Mouse (Mus musculus): ENCODE results near the gene Trim66. TPM values are rescaled to one million over a fixed set of nuclear protein-coding genes. Genes with fewer than 3 reads are reported as not detected.
A peak's percentile ranks its signal among the peaks of the same experiment; 100 is the strongest.

The Trim66 gene
- polyA plus RNA-seq, 2 experiments: 0.04 to 0.11 TPM

GRCm38 (mm10) chr7:109493319-109494316, 14.3 kb downstream of the Trim66 start:
- H3K9me3 ChIP-seq (ENCODE audit: control insufficient read depth, low read length): no peaks in the 10 kb centered on the region
- no peaks in the 10 kb centered on the region for H3K36me3 ChIP-seq (ENCODE audit: control insufficient read depth, insufficient read depth, low read length)
- H3K9ac ChIP-seq (ENCODE audit: low read depth, low read length, severe bottlenecking): peak overlapping the region; percentile 16; the same call in 1 of the 2 replicates
- TF ChIP-seq POLR2A (IDR thresholded peaks at IDR 0.05; ENCODE audit: borderline replicate concordance, extremely low read depth, insufficient read depth, insufficient read length): no peak
- WGBS: 9% methylated on average over 20 of the region's 21 CpGs
- ATAC-seq (ENCODE audit: low FRiP score, low read depth) (peak; percentile 50; the same call in 1 of the 2 replicates), DNase-seq (ENCODE audit: low spot score) (no peak)
- peak overlapping the region; percentile 34 for H3K4me2 ChIP-seq (replicated peaks; ENCODE audit: low read depth, low read length, severe bottlenecking)
- no peak overlapping the region for H3K27ac ChIP-seq (replicated peaks; ENCODE audit: low read depth, low read length)
- 0 out of 2 replicates have a peak, but pooled peaks cover 4% of the 10 kb centered on the region for H3K27me3 ChIP-seq (ENCODE audit: control insufficient read depth, insufficient read depth, low read length)
- no peak overlapping the region for H3K4me3 ChIP-seq (replicated peaks; ENCODE audit: low read length)
- no peaks in the 10 kb centered on the region for H3K4me1 ChIP-seq (ENCODE audit: control insufficient read depth, insufficient read depth, low read length)

GRCm38 (mm10) chr7:109492616-109493318, 15.2 kb downstream of the Trim66 start:
- H3K4me2 ChIP-seq (replicated peaks; ENCODE audit: low read depth, low read length, severe bottlenecking): no peak overlapping the region
- H3K9me3 ChIP-seq (ENCODE audit: control insufficient read depth, low read length): no peaks in the 10 kb centered on the region
- DNase-seq (ENCODE audit: low spot score) (no peak), ATAC-seq (ENCODE audit: low FRiP score, low read depth) (no peak)
- H3K4me1 ChIP-seq (ENCODE audit: control insufficient read depth, insufficient read depth, low read length): no peaks in the 10 kb centered on the region
- 0 out of 2 replicates have a peak, but pooled peaks cover 4% of the 10 kb centered on the region for H3K27me3 ChIP-seq (ENCODE audit: control insufficient read depth, insufficient read depth, low read length)
- H3K4me3 ChIP-seq (replicated peaks; ENCODE audit: low read length): no peak overlapping the region
- no peak for TF ChIP-seq POLR2A (IDR thresholded peaks at IDR 0.05; ENCODE audit: borderline replicate concordance, extremely low read depth, insufficient read depth, insufficient read length)
- WGBS: 55% methylated on average over 17 of the region's 18 CpGs
- no peak overlapping the region; the same call in 1 of the 2 replicates for H3K9ac ChIP-seq (ENCODE audit: low read depth, low read length, severe bottlenecking)
- no peaks in the 10 kb centered on the region for H3K36me3 ChIP-seq (ENCODE audit: control insufficient read depth, insufficient read depth, low read length)
- no peak overlapping the region for H3K27ac ChIP-seq (replicated peaks; ENCODE audit: low read depth, low read length)

- no peak for DNase-seq (ENCODE audit: low spot score)
- H3K27ac ChIP-seq (replicated peaks; ENCODE audit: low read depth, low read length): no peak overlapping the region
- H3K9ac ChIP-seq (ENCODE audit: low read depth, low read length, severe bottlenecking): no peak overlapping the region
- no peak overlapping the region for H3K4me3 ChIP-seq (replicated peaks; ENCODE audit: low read length)
- no peak overlapping the region for H3K4me2 ChIP-seq (replicated peaks; ENCODE audit: low read depth, low read length, severe bottlenecking)
- no peak for ATAC-seq (ENCODE audit: low FRiP score, low read depth)
- no peaks in the 10 kb centered on the region for H3K27me3 ChIP-seq (ENCODE audit: control insufficient read depth, insufficient read depth, low read length)
- H3K36me3 ChIP-seq (ENCODE audit: control insufficient read depth, insufficient read depth, low read length): no peaks in the 10 kb centered on the region
- H3K9me3 ChIP-seq (ENCODE audit: control insufficient read depth, low read length): no peaks in the 10 kb centered on the region
- no peak for TF ChIP-seq POLR2A (IDR thresholded peaks at IDR 0.05; ENCODE audit: borderline replicate concordance, extremely low read depth, insufficient read depth, insufficient read length)
- 74% methylated on average over 5 of the region's 5 CpGs for WGBS
- H3K4me1 ChIP-seq (ENCODE audit: control insufficient read depth, insufficient read depth, low read length): no peaks in the 10 kb centered on the region
Observed at GRCm38 (mm10) chr7:109484221-109484620, 23.7 kb downstream of the Trim66 start.

GRCm38 (mm10) chr7:109480765-109481197, 27.2 kb downstream of the Trim66 start:
- Histone ChIP-seq H3K36me3 (ENCODE audit: control insufficient read depth, insufficient read depth, low read length) (no peaks in the 10 kb centered on the region), H3K9ac (ENCODE audit: low read depth, low read length, severe bottlenecking) (no peak overlapping the region), H3K27ac (replicated peaks; ENCODE audit: low read depth, low read length) (no peak overlapping the region), H3K4me1 (ENCODE audit: control insufficient read depth, insufficient read depth, low read length) (no peaks in the 10 kb centered on the region), H3K27me3 (ENCODE audit: control insufficient read depth, insufficient read depth, low read length) (no peaks in the 10 kb centered on the region), H3K9me3 (ENCODE audit: control insufficient read depth, low read length) (no peaks in the 10 kb centered on the region), H3K4me3 (replicated peaks; ENCODE audit: low read length) (no peak overlapping the region), H3K4me2 (replicated peaks; ENCODE audit: low read depth, low read length, severe bottlenecking) (no peak overlapping the region)
- 26% methylated on average over 7 of the region's 7 CpGs for WGBS
- DNase-seq (ENCODE audit: low spot score) (peak; percentile 12), ATAC-seq (ENCODE audit: low FRiP score, low read depth) (peak; percentile 51)
- TF ChIP-seq POLR2A (IDR thresholded peaks at IDR 0.05; ENCODE audit: borderline replicate concordance, extremely low read depth, insufficient read depth, insufficient read length): no peak

GRCm38 (mm10) chr7:109477926-109478325, 30.0 kb downstream of the Trim66 start:
- Histone ChIP-seq H3K4me1 (ENCODE audit: control insufficient read depth, insufficient read depth, low read length) (peaks cover 5% of the 10 kb centered on the region; the same call in 1 of the 2 replicates), H3K4me3 (replicated peaks; ENCODE audit: low read length) (no peak overlapping the region), H3K9me3 (ENCODE audit: control insufficient read depth, low read length) (no peaks in the 10 kb centered on the region), H3K9ac (ENCODE audit: low read depth, low read length, severe bottlenecking) (no peak overlapping the region), H3K4me2 (replicated peaks; ENCODE audit: low read depth, low read length, severe bottlenecking) (no peak overlapping the region), H3K27ac (replicated peaks; ENCODE audit: low read depth, low read length) (no peak overlapping the region), H3K36me3 (ENCODE audit: control insufficient read depth, insufficient read depth, low read length) (no peaks in the 10 kb centered on the region), H3K27me3 (ENCODE audit: control insufficient read depth, insufficient read depth, low read length) (no peaks in the 10 kb centered on the region)
- WGBS: 68% methylated on average over 3 of the region's 3 CpGs
- ATAC-seq (ENCODE audit: low FRiP score, low read depth) (no peak), DNase-seq (ENCODE audit: low spot score) (no peak)
- no peak for TF ChIP-seq POLR2A (IDR thresholded peaks at IDR 0.05; ENCODE audit: borderline replicate concordance, extremely low read depth, insufficient read depth, insufficient read length)

Data from limb, embryonic 14.5 days (tissue).